Mouse (Mus musculus): ENCODE measurements around the gene Tceal1.

DNA sequence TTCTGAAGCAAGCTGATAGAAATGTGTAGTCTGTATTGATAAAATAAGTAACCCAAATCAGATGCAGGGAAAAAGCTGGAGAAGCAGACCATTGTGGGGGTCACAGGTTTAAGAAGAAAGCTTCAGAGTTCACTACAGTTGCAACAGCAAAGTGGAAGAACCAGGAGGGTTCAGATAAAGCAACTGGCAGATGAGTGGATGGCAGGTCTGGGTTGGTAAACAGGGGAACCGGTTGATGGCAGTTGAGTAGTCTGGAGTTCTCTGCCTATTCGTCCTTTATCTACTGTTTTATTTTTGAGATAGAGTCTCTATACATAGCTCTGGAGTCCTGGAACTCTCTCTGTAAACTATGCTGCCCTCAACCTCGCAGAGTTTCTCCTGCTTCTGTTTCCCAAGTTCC lies 26.8 kb upstream of the Tceal1 start:
- TF ChIP-seq POLR2A (IDR thresholded peaks at IDR 0.05; ENCODE audit: low read depth, low read length) (no peak), CTCF (conservative IDR thresholded peaks at IDR 0.05; ENCODE audit: insufficient read depth, insufficient read length, low read depth, low read length) (no peak)
